Mouse (Mus musculus) cerebral cortex, adult 2 months (tissue): ENCODE measurements around the gene Olfr477.

Experiments used
- WGBS: fragments of 180-500 bp; shearing (Covaris S2); methylation state at CpG from one replicate; pipeline ENCODE4 v1.1.7; 2018; 5-methylcytosine and 5-hydroxymethylcytosine counted together

The Olfr477 gene

DNA sequence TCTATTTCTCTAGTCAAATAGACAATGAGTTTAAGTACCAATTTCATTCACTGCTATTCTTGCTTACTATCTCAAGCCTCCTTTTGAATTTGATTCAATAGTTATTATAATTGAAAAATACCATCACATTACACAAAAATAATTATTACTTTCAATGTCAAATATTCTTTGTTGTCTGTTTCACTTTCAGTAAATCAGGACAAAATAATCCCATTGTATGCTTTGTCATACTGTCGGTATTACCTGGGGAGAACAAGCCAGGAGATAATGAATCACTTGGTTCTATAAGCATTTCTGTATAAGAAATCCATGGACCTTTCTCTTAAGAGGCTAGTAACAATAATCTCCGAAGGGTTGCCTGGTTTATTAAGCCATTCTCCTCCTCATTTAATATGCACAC lies at the start of gene Olfr477:
Gene Olfr477, plus strand, starts transcription at position 301 of the 400 bp plus-strand sequence.
- 79% methylated on average over 2 of the region's 2 CpGs for WGBS

DNA sequence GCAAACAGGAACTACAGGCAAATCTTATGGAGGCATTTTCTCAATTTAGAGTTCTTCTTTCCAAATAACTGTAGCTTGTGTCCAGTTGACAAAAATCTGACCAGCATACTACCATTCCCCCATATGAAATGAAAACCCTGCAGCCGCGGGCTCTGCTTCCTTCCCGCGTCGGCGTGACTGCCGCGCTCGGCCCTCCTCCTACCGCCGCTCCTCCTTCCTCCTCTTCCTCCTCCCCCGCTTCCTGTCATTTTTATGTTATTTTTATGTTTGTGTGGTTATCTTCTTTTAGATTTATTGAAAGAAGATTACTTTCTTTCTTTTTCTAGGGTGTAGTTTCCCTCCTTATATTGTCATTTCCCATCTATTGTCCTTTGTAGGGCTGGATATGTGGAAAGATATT lies 34.0 kb upstream of the Olfr477 start:
- WGBS: 96% methylated on average over 12 of the region's 12 CpGs

DNA sequence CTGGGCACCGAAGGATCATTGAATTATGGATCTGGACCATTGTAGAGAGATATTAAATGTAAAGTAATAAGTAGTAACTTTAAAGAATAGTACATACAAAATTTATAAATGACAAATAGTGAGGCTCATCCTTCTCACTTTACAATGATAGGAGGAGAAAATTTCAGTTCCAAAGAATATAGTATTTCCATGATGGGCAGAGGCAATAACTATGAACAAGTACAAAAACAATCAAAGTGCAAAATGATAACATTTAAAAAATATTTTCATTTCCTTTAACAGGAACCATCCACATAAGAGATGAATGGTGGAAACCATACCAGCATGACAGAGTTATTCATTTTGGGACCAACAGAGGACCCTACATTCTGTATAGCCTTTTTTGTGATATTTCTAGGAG lies 32.1 kb upstream of the Olfr477 start, which contains the start of gene Olfr474:
Gene Olfr474, plus strand, starts transcription at position 301 of the 400 bp plus-strand sequence.
- 74% methylated on average over 1 of the region's 1 CpGs for WGBS

DNA sequence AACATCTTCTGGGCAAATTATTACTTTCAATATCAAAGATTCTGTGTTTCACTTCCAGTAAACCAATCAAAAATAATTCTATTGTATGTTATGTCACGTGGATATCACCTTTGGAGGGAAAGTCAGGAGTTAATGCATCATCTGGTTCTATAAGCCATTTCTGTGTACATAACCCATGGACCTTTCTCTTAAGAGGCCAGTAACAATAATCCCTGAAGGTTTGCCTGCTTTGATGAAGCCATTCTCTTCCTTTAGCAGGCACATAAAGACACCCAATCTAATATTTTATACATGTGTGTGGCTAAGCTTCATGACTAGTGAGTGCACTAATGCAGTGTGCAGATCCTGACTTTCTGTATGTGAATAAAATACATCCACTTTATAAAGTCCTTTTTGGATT lies 22.0 kb upstream of the Olfr477 start, which contains the start of gene Olfr476:
Gene Olfr476, plus strand, starts transcription at position 301 of the 400 bp plus-strand sequence.
- 50% methylated on average over 1 of the region's 1 CpGs for WGBS

DNA sequence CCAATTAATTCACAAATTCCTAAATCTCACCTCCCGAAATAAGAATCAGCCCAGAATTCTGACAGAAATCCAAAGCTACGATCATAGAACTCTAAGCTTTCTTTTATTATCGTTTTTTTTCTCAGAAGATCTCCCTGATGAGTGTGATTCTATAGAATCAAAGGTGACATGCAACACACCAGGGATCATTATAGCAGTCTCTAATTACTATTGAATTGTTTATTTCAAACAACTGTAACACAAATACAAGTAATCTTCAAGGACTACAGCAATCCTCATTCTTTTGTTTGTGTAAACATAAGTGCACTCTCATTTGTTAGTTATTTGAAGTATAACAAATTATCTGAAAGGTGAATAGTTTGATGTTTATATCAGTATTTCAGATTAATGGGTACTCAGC lies 47.4 kb downstream of the Olfr477 start, which contains the start of gene Olfr478:
Gene Olfr478, minus strand, starts transcription at position 101 of the 400 bp plus-strand sequence.
- 70% methylated on average over 3 of the region's 3 CpGs for WGBS
